Mouse (Mus musculus) lung, postnatal 0 days (tissue): Measurements from ENCODE around the gene Adprhl1. TPM values are rescaled to one million over a fixed set of nuclear protein-coding genes. Genes with fewer than 3 reads are reported as not detected.

Experiments
- ATAC-seq: fragments of 200-750 bp; cut with Nextera tagmentation; 2 replicates; pipeline ENCODE4 v1.8.0; 2017; ENCODE audit warnings: moderate library complexity
- DNase-seq: peaks from one replicate; pipeline ENCODE4 v3.0.0-alpha.2; 2016; ENCODE audit warnings: low spot score
- H3K27ac ChIP-seq: fragments of 300-500 bp; sonication (generic); 2 replicates; pipeline ENCODE4 v1.5.1; 2014; ENCODE audit warnings: antibody characterized with exemption, mild to moderate bottlenecking, low read length, mixed read lengths
- H3K27me3 ChIP-seq: fragments of 300-500 bp; sonication (generic); replicated peaks from 2 replicates; pipeline ENCODE4 v1.6.1; 2014; ENCODE audit warnings: low read length, mixed read lengths; ENCODE audit not compliant: insufficient read depth
- H3K36me3 ChIP-seq: fragments of 300-500 bp; sonication (generic); 2 replicates; pipeline ENCODE4 v1.6.1; 2014; ENCODE audit warnings: low read length, mixed read lengths; ENCODE audit not compliant: insufficient read depth
- H3K4me1 ChIP-seq: fragments of 300-500 bp; sonication (generic); 2 replicates; pipeline ENCODE4 v1.6.1; 2014; ENCODE audit warnings: antibody characterized with exemption, low read depth, low read length, mixed read lengths; ENCODE audit not compliant: insufficient read depth
- H3K4me2 ChIP-seq: fragments of 300-500 bp; sonication (generic); replicated peaks from 2 replicates; pipeline ENCODE4 v1.6.1; 2014; ENCODE audit warnings: low read depth, mild to moderate bottlenecking, low read length, moderate library complexity, mixed read lengths
- H3K4me3 ChIP-seq: fragments of 300-500 bp; sonication (generic); 2 replicates; pipeline ENCODE4 v1.5.1; 2014; ENCODE audit warnings: low read depth, low read length
- H3K9ac ChIP-seq: fragments of 300-500 bp; sonication (generic); replicated peaks from 2 replicates; pipeline ENCODE4 v1.6.1; 2014; ENCODE audit warnings: low read depth, mild to moderate bottlenecking
- H3K9me3 ChIP-seq: fragments of 300-500 bp; sonication (generic); 2 replicates; pipeline ENCODE4 v1.6.1; 2016; ENCODE audit warnings: low read length, mixed read lengths
- CTCF ChIP-seq: IDR thresholded peaks from 2 replicates; pipeline ENCODE4 v1.5.1; 2016; ENCODE audit warnings: antibody characterized with exemption, mild to moderate bottlenecking
- EP300 ChIP-seq: IDR thresholded peaks from 2 replicates; pipeline ENCODE4 v1.6.1; 2016; ENCODE audit warnings: antibody characterized with exemption, mild to moderate bottlenecking, control low read depth
- WGBS: fragments of 180-500 bp; shearing (Covaris S2); extraction: QIAGEN DNeasy Blood & Tissue Kit; methylation state at CpG from one replicate; pipeline ENCODE4 v1.1.7; 2014; 5-methylcytosine and 5-hydroxymethylcytosine counted together
- polyA plus RNA-seq: library from polyadenylated mRNA; unstranded; fragments of >200 nt; fragmentation: Nextera tagmentation; extraction: Ambion mirVana; gene quantifications from 2 replicates; pipeline ENCODE4 v1.2.1, GENCODE M21; 2015

The Adprhl1 gene
- polyA plus RNA-seq, 1 experiment from 2014 or later = 1.0 TPM

DNA sequence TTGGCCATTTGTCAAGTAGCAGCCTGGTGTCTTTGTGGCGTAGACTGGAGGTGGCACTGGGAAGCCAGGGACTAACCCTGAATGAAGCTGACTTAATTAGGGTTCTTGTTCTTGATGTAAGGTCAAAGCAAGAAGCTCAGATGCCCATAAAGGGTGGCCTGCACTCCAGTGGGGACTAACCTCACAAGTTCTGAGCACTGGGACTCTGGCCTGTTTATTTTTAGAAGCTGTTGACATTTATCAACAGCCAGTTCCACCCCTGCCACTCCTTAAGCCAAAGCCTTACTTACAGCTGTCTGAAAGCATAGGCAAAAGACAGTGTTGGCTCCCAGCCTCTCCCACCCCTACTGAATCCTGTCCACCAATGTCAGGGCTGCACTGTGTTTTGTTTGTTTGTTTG, 44.2 kb downstream of the Adprhl1 start:
- ATAC-seq (peak; percentile 41), DNase-seq (peak; percentile 59)
- H3K36me3 ChIP-seq = no peaks in the 10 kb centered on the region
- H3K27ac ChIP-seq = no peak overlapping the region
- no peak for TF ChIP-seq EP300
- no peak for TF ChIP-seq CTCF
- no peak overlapping the region for H3K9ac ChIP-seq
- H3K4me3 ChIP-seq = no peak overlapping the region
- H3K4me1 ChIP-seq = peaks cover 14% of the 10 kb centered on the region; the same call in 1 of the 2 replicates
- no peak overlapping the region for H3K4me2 ChIP-seq
- no peaks in the 10 kb centered on the region for H3K27me3 ChIP-seq
- H3K9me3 ChIP-seq = no peaks in the 10 kb centered on the region
- 57% methylated on average over 1 of the region's 1 CpGs for WGBS

DNA sequence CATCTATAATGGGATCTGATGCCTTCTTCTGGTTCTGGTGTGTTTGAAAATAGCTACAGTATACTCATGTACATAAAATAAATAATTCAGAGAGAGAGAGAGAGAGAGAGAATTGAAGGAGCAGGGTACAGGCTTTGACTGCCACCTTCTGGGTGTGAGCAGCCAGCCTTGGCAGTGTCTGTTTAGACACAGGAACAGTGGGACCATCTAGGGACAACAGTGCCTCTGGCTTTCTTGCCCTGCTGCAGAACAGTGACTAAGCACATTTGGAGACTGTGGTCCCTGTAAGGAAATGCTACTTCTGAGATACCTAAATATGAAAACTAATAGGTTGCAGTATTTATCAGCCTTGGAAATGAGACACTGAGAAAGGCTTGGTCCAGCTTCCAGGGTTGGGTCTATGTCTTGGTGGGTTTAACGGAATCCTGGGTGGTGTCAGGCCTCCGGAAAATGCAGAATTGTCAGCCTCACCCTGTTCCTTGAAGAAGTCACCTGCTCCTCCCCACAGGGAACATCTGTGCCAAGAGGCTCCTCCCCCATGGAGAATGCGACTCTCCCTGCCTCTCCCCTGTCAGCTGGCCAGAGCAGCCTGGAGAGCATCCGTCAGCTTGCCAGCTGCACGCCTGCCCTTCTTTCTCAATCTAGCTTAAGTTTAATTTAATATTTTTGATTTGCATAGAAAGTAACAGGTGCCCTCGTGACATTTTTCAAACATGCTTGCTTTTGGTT, 45.2 kb downstream of the Adprhl1 start:
- H3K27me3 ChIP-seq = no peaks in the 10 kb centered on the region
- WGBS = 26% methylated on average over 6 of the region's 6 CpGs
- ATAC-seq = peak; percentile 23
- no peaks in the 10 kb centered on the region for H3K9me3 ChIP-seq
- no peak overlapping the region for H3K9ac ChIP-seq
- no peak overlapping the region for H3K27ac ChIP-seq
- DNase-seq = peak; percentile 45
- TF ChIP-seq EP300 (no peak), CTCF (peak; percentile 54)
- H3K4me1 ChIP-seq = peaks cover 15% of the 10 kb centered on the region; the same call in 1 of the 2 replicates
- H3K4me2 ChIP-seq = no peak overlapping the region
- H3K4me3 ChIP-seq = no peak overlapping the region
- no peaks in the 10 kb centered on the region for H3K36me3 ChIP-seq

DNA sequence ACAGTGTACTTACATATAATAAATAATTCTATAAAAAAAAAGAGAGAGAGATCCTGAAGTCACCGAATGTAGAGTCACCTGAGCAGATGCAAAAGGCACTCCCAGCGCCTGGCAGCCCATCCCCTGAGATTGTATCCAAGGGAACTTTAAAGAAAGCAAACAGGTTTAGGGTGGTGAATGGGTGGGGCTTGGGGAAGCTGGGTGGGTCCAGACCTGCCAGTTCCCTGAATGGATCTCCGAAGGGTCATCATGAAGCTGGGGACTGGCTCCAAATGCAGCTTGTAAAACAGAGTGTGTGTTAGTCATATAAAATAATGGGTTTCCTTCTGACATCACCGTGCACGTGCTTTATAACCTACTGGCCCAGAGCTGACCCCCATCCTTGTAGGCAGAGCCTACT, 47.7 kb downstream of the Adprhl1 start:
- Histone ChIP-seq H3K4me3 (no peak overlapping the region), H3K27ac (no peak overlapping the region), H3K36me3 (no peaks in the 10 kb centered on the region), H3K4me2 (no peak overlapping the region), H3K9ac (no peak overlapping the region), H3K9me3 (no peaks in the 10 kb centered on the region), H3K27me3 (peaks cover 6% of the 10 kb centered on the region), H3K4me1 (peaks cover 7% of the 10 kb centered on the region; the same call in 1 of the 2 replicates)
- TF ChIP-seq CTCF (no peak), EP300 (no peak)
- 41% methylated on average over 5 of the region's 5 CpGs for WGBS
- ATAC-seq (no peak), DNase-seq (no peak)

DNA sequence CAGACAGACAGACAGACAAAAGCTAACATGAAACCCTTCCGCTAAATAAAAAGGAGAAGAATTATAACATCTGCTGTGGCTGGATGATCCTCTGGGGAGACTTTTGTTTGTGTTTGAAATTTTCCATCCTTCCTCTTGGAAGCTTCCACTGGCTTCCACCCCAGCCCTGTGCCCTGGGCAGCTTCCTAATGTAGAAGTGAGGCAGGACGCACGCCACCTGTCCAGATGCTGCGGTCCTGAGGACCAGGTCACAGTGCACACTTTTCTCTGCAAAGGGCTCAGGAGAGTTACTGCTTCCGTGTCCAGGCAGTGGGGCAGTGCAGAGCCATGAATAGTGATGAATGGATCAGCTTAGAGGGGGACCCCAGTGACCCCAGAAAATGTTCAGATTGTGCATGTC, 48.7 kb downstream of the Adprhl1 start:
- WGBS = 60% methylated on average over 5 of the region's 5 CpGs
- no peak overlapping the region for H3K27ac ChIP-seq
- DNase-seq (no peak), ATAC-seq (peak; percentile 16; the same call in 1 of the 2 replicates)
- H3K4me2 ChIP-seq = no peak overlapping the region
- no peak for TF ChIP-seq EP300
- TF ChIP-seq CTCF = no peak
- no peak overlapping the region for H3K9ac ChIP-seq
- peaks cover 12% of the 10 kb centered on the region; the same call in 1 of the 2 replicates for H3K4me1 ChIP-seq
- H3K36me3 ChIP-seq = no peaks in the 10 kb centered on the region
- peaks cover 15% of the 10 kb centered on the region for H3K27me3 ChIP-seq
- no peaks in the 10 kb centered on the region for H3K9me3 ChIP-seq
- H3K4me3 ChIP-seq = no peak overlapping the region

DNA sequence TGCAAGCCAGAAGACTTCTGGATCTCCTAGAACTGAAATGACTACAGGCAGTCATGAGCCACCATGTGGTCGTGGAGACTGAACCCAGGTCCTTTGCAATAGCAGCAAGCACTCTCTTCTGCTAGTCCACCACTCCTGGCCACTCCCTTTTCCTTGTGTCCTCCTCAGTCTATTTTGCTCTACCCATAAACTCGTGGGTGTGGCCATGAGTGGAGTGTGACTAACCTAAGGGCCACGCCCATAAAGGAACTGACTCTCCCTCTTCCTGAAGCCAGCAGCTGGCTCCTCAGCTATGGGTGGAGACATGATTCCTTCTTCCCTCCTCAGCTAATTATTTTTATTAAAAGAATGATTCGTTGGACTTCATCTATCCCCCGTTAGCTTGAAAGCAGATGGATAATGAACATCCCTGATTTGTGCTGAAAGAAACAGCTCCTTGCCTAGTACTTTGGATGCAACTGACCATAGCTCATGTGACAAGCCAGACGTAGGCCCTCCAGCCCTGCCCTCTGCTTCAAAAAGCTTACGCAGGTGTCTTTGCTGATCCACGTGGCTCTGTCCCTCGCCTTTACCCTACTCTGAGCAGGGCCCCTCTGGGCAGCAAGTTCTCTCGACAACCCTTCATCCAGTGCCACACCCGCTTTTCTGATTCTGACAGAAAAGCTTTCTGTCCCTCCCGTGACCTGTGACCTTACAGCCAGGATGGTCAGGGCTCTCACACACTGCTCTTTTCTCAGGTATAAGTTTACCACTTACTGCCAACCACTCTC, 49.4 kb downstream of the Adprhl1 start:
- ATAC-seq (peak; percentile 56), DNase-seq (peak; percentile 81)
- Histone ChIP-seq H3K4me3 (no peak overlapping the region), H3K4me2 (no peak overlapping the region), H3K27me3 (peaks cover 16% of the 10 kb centered on the region), H3K4me1 (peaks cover 12% of the 10 kb centered on the region; the same call in 1 of the 2 replicates), H3K9me3 (no peaks in the 10 kb centered on the region), H3K36me3 (no peaks in the 10 kb centered on the region), H3K9ac (no peak overlapping the region), H3K27ac (no peak overlapping the region)
- 42% methylated on average over 12 of the region's 12 CpGs for WGBS
- no peak for TF ChIP-seq CTCF
- TF ChIP-seq EP300 = no peak

DNA sequence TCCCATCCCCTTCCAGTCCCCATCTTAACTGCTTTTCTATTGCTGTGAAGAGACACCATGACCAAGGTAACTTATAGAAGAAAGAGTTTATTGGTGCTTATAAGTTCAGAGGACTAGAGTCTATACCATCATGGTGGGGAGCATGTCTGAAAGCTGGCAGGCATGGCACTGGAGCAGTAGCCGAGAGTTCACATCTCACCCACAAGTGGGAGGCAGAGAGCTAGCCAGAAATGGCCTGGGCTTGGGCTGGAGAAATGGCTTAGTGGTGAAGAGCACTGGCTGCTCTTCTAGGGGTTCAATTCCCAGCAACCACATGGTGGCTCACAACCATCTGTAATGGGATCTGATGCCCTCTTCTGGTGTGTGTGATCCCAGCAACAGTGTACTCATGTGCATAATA, 50.5 kb downstream of the Adprhl1 start:
- DNase-seq = no peak
- no peak for TF ChIP-seq EP300
- peak; percentile 51 for TF ChIP-seq CTCF
- H3K4me3 ChIP-seq = no peak overlapping the region
- H3K27me3 ChIP-seq = peaks cover 16% of the 10 kb centered on the region
- no peak overlapping the region for H3K9ac ChIP-seq
- WGBS = 62% methylated on average over 1 of the region's 1 CpGs
- no peaks in the 10 kb centered on the region for H3K36me3 ChIP-seq
- no peaks in the 10 kb centered on the region for H3K9me3 ChIP-seq
- H3K27ac ChIP-seq = no peak overlapping the region
- peaks cover 12% of the 10 kb centered on the region; the same call in 1 of the 2 replicates for H3K4me1 ChIP-seq
- no peak for ATAC-seq
- no peak overlapping the region for H3K4me2 ChIP-seq
